Mouse (Mus musculus) gastrocnemius, postnatal 4 days (tissue): ENCODE measurements around the gene Ptpn18. TPM values are rescaled to one million over a fixed set of nuclear protein-coding genes. Genes with fewer than 3 reads are reported as not detected.
"Not testable (repeated sequence)": the region's sequence is repeated elsewhere in the genome, so short reads cannot be mapped to it uniquely, and the experiment has no call there.

Source experiments
- DNase-seq, 2 experiments: peaks; one replicate each; pipeline ENCODE4 v3.0.0; 2021 to 2022; ENCODE audit warnings: low spot score in 2 of 2, mixed read lengths in 2 of 2
- long read RNA-seq, 2 experiments: library from polyadenylated mRNA; stranded (forward); transcript quantifications; one replicate each; pipeline ENCODE4 v2.0.0; 2021
- total RNA-seq, 2 experiments: library from RNA; stranded (reverse); gene quantifications; 2 replicates each; pipeline ENCODE4 v1.2.3; 2021

The Ptpn18 gene
- total RNA-seq, result 1 to 10 TPM; 8.4 to 9.3 TPM
- long read RNA-seq, experiment 1, partial matches to known transcripts, result 6 of 6 reads
- long read RNA-seq, experiment 1, other reads (novel, unspliced or antisense), result 0 of 6 reads
- long read RNA-seq, experiment 2, partial matches to known transcripts, result 11 of 13 reads
- long read RNA-seq, experiment 2, other reads (novel, unspliced or antisense), result 2 of 13 reads

GRCm38 (mm10) chr1:34459284-34460060 is at the start of gene Ptpn18:
Ptpn18 (plus strand) TSS chr1:34459762.
- peak; percentile 64 to 80 for DNase-seq

DNA sequence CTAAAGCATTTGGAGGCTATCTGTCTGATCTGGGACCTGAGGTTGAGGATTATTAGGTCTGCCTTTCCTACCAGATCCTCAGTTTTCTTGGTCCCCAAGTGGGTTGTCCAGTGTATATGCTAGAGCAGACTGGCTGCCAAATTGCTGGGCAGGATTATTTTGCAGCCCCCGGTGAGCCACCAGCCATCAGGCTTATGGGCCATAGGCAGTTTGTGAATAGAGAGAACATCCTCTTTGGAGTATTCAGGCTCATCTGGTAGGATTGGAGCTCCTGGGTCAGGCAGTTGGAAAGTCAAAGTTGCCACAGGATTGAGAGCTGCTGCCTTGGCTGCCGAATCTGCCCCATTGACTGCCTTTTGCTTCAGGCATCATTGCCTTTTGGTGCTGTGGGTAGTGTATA is 31.1 kb upstream of the Ptpn18 start:
- no peak for DNase-seq

DNA sequence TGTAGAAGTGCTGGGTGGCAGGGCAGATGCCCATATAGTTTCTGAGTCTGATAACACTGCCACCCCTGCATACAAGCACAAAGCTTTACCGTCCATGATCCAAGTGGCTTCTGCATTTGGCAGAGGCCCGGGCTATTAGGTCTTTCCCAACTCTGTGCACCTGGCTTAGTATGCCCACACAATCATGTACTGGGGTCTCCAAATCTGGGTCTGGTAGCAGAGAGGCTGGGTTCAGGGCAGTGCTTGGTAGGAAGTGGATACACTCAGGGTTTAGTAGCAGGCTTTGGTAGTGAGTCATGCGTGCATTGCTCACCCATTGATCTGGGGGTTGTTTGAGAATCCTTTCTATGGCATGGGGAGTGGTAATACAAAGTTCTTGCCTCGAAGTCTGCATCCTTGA is 30.3 kb upstream of the Ptpn18 start:
- DNase-seq, result no peak

GRCm38 (mm10) chr1:34430981-34431380 is 28.6 kb upstream of the Ptpn18 start:
- DNase-seq, result no peak

- DNase-seq, result no peak
Measured at GRCm38 (mm10) chr1:34431431-34431830, 28.1 kb upstream of the Ptpn18 start.

DNA sequence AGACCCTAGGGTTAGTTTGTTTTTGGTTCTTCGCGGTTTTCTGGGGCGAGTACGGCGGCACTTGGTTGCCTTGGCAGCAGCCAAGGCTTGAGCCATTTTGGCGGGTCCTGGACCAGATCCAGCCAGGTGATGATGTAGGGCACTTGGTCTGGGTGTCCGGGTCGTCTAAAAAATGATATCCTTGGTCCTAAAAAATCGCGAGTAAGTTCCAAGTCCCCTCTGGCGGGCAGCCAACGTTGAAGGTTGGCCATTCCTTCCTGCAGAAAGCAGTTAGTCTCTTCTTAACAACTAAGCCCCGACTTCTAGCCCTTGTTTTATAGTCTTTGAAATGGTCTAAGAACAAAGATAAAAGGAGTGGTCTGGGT is 27.2 kb upstream of the Ptpn18 start:
- peak; percentile 33 to 52 for DNase-seq

- DNase-seq, result peak in 1 of 2 experiments; percentile 37
Measured at GRCm38 (mm10) chr1:34432776-34433481, 26.6 kb upstream of the Ptpn18 start.

GRCm38 (mm10) chr1:34433891-34434521 is 25.6 kb upstream of the Ptpn18 start:
- no peak for DNase-seq

- peak; percentile 66 to 69 for DNase-seq
Measured at GRCm38 (mm10) chr1:34434660-34435160, 24.9 kb upstream of the Ptpn18 start.

DNA sequence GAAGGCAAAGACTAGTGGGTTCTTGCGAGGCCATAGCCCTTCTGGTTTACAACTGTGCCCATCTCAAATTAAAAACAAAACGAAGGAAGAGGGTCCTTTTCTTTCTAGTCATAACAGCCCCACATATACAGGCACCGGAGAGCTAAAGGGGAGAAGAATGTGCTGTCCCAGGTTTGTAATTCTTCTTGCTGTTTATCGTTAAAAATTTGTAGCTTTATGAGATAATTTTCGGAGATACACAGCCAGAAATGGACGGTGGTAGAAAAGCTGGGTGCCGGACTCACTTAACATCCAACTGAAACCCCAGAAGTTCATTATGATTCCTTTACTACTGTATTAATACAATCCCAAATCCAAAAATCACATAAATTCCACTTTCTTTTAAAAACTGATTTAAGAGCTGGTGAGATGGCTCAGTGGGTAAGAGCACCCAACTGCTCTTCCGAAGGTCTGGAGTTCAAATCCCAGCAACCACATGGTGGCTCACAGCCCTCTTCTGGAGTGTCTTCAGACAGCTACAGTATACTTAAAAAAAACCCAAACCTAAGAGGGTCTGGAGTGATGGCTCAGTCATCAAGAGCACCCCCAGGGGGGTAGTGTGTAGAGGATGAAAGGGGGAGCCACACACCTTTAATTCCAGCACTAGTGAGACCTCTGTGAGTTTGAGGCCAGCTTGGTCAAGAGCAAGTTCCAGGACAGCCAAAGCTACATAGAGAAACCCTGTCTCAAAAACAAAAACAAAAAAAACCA is 24.0 kb upstream of the Ptpn18 start:
- no peak for DNase-seq

GRCm38 (mm10) chr1:34436374-34436773 is 23.2 kb upstream of the Ptpn18 start:
- DNase-seq, result no peak

GRCm38 (mm10) chr1:34437366-34437765 is 22.2 kb upstream of the Ptpn18 start:
- DNase-seq, result not testable (repeated sequence)

GRCm38 (mm10) chr1:34438381-34439051 is 21.0 kb upstream of the Ptpn18 start:
- no peak for DNase-seq

DNA sequence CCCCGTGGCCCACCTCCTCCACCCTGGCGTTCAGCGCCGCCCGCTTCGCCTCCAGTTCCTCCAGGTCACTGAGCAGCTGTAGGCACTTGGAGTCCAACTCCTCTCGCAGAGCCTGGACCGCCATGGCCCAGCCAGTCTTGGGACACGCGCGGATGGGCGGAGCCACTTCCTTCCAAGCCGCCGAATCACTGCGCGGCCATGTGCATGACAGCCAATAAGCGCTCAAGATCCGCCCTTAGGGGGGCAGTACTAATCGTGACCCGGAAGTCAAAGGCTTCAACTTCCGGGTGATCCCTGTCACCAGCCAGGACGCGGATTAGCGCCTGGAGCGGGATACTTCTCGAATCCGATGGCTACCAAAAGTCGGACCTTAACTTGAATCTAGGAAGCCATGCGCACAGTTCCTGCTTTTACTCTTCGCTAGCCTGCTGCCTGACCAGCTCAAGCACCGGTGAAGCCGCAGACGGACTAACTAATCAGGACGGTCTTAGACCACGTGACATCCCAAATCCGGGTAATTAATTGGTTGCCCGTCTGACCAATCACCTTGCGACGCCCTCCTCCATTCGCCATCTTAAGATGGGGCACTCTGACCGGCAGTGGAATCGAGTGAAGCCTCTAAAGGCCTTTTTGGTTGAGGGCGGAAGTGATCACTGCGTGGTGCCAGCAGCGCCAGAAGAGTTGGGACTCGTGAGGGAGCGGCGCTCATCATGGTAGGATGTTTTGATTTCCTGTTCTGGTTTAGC is 20.2 kb upstream of the Ptpn18 start, which contains the start of the genes Ccdc115 and Imp4:
TSS of gene Ccdc115 (minus strand) at position 458 of the 746 bp plus-strand sequence.
TSS of gene Imp4 (plus strand) at position 637 of the 746 bp plus-strand sequence.
- DNase-seq, result peak; percentile 85 to 94

GRCm38 (mm10) chr1:34439961-34440630 is 19.5 kb upstream of the Ptpn18 start:
- no peak for DNase-seq

DNA sequence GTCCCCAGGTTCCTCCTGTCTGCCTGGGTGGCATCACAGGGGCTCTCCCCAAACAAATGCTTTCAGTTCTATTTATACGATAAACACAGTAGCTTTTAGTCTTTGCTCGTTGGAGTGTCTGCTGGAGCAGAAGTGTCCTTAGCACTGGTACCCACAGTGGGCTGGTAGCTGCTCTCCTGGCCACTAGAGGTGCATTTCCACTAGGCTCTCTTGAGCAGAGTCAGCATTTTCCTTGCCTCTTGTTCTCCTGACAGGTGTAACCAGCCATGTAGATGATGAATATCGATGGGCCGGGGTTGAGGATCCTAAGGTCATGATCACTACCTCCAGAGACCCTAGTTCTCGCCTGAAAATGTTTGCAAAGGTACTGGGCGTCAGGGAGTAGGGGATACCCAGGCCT is 16.4 kb upstream of the Ptpn18 start:
- DNase-seq, result no peak

GRCm38 (mm10) chr1:34458431-34458830 is 1.1 kb upstream of the Ptpn18 start:
- DNase-seq, result no peak

- DNase-seq, result no peak
Measured at GRCm38 (mm10) chr1:34460061-34460441, 489 bp downstream of the Ptpn18 start.

DNA sequence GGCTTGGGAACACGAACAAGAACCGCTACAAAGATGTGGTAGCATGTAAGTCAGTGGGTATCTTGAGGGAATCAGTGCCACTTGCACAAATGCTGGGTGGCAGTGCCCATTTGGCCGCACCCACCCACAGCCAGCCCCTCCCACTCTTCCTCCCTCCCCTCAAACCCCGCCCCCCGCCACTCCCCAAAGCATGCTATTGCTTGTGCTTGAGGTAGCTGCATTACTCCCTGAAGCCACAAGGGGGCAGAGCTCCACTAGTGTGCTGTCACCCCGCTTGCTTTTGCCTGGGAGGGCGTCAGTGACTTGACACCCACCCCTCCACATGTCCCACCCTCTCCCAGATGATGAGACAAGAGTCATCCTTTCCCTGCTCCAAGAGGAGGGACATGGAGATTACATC is 3.2 kb downstream of the Ptpn18 start:
- DNase-seq, result peak; percentile 36 to 61
